Mouse (Mus musculus): Measurements from ENCODE around the gene 5730596B20Rik. TPM values are rescaled to one million over a fixed set of nuclear protein-coding genes. Genes with fewer than 3 reads are reported as not detected.

Gene 5730596B20Rik
- total RNA-seq, 4 experiments from 2014 or later = not detected

DNA sequence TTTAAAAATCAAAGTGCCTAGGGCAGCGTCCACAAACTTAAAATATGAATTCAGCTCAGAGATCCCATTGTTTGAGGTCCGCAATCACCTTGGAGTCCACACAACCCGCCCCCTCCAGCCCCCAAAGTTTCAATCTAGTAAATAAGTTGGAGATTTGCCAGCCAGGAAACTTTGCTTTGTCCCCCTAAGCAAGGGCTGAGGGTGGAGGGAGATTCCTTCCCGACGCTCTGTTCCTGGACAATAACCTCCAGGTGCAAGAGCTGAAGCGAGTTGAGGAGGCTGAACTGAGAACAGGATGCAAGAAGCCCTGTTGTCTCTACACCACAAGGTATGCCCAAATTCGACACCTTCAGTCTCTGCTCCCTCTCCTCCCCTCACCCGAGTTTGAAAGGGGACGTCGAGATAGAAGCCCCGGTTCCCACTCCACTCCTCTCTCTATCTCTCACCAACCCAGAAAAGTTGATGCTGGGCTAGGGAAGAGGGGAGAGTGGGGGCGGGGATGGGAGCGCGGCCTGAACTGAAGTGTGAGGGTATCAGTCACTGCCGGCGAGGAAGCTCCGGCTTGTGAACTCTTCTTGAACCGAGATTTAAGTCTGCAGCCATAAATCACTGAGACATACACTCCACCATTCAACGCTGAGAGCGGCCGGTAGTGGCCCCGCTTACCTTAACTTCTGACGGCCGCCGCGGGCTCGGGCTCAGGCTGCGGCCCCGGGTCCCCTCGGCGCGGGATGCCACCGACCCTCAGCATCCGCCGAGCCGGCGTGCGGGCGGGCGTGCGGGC, 2.1 kb upstream of the 5730596B20Rik start:
- no peak for DNase-seq (ENCODE audit: low spot score in 2 of 2)

DNA sequence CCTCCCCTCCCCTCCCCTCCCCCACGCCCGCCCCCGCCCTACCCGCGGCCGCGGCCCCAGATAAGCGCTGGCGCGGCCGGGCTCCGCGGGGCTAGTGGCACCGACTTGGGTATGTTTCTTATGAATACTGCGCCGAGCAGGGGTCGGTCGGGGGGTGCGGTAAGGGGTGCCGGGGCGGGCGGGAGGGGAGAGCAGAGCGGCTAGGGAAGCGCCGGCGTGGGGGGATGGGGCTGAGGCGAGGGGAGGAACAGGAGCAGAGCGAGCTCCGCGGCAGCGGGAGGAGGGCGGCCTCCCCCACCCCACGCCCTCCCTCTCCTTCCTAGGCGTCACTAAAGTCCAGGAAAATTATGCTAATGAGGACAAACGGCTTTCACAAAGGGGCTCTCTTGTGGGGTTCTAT, 1.4 kb upstream of the 5730596B20Rik start:
- DNase-seq (ENCODE audit: low spot score in 2 of 2) = no peak

DNA sequence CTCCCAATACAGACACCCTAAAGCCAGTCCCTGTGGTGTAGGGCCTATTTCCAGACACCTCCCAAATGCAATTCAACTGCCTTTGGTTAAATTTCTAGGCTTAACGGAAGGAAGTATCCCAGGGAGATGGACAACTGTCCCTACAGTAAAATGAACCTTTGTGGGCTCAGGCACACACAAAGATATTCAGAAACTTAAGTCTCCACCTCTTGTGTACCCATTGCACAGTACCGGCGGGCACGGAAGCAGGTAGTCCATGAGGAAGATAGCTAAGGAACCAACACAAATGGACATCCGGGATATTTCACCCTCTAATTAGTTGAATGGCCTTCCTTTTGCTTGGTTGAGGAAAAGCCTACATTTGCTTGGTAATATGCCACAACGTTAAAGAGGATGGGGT, 907 bp upstream of the 5730596B20Rik start:
- no peak for DNase-seq (ENCODE audit: low spot score in 2 of 2)

DNA sequence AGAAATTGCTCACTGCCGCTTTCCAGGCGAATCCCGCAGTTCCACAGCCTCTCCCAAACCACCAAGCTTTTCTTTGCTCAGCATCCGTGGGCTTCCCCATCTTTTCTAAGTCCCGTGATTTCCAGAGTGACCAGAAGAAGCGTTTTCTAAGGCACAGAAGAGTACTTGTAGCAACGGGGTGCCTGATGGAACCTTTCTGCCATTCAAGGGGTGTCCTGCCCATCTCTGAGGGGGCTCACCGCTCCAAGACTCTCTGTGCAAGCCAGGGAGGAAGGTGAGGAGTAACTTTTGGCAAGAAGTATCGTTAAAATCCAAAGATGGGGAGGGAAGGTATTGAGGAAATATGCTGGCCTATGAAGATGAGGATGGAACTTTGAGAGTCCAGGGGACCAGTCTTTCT, 508 bp downstream of the 5730596B20Rik start:
- DNase-seq (ENCODE audit: low spot score in 2 of 2) = no peak

DNA sequence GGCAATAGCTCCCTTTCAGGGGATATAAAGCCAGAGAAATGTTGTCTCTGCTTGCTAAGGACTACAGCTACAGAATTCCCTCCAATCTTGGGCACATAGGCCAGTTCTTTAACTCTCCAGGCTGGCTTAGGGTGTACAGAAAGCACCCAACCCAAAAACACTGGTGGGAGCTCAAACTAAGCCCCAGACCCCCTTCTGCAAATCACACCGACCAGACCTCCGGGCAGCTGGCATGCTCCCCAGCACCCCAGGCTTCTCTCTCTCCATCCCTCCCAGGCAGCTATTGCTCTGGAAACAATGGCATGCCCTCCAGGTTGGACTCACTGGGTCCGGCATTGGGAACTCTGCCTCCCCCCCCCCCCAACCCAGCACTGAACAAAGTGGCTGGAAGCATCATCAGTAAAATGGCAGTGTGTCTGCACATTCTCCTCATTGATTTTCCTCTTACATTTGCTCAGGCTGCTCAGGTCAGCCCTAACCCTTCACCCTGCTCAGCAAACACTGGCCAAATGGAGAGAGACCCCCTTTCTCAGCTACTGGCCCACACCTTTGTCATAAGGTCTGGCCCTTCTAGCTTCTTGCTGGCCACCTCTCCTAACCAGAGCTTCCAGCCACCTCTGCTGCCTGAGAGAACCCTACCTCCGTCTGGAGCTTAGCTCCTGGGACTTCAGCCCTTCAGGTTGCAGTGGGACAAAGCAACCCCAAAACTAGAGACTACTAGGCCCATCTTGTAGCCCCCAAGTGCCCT, 1.8 kb downstream of the 5730596B20Rik start:
- no peak for DNase-seq (ENCODE audit: low spot score in 2 of 2)

DNA sequence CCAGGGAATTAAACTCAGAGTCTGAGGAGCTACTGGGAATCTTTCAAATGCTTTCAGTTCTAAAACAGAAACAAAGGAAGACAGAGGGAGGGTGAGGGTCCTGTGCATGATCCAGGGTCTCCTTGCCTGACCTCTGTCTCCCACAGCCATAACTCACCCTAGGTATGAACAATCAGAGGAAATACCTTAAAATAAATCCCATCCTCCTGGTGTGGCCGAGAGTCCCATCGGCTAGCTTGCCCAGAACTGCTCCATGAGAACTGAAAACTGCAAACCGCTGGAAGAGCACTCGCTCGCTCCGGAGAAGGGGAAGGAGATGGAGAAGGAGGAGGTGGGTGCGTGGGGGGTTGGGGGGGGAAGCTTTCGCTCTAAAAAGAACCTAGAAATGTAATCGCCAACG, 2.4 kb downstream of the 5730596B20Rik start:
- DNase-seq (ENCODE audit: low spot score in 2 of 2) = no peak

DNA sequence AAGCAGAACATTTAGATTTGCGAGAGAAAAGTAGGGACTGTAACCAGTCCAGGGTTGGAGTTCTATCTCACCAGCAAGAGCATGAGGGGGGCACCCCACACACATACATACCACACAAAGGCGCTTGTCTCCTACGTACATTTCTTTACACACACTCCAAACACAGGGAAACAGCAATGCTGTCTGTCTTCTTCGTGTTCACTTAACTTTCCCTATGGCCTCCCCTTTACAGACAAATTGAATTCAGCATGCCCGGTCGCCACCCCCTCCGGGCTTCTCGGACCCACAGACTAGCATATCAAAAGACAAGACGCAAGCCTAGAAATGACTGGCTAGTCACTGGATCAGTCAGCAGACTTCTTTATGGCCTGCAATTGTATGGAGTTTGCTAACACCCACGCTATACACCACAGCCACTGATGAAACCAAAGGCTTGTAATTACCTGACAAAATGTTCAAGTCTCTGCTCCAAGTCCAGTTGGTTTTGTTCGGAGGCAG, 3.0 kb downstream of the 5730596B20Rik start:
- DNase-seq (ENCODE audit: low spot score in 2 of 2) = no peak

DNA sequence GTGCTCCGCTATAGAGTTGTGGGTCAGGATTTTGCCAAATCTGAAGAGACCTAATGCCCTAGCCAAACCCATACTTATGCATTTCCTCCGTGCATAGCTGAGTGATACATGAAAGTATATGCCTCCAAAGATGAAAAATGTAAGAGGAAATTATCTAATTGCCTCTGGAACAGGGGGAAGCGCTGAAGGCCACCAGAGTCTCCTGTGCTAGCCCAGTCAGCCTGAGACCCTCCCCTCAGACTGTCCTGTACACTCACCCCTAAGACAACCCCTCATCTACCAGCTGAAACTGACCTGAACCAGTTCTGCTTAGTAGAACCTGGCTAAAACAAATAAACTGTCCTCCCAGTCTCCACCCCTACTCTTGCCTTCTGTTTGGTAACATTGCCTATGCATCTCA, 3.4 kb downstream of the 5730596B20Rik start:
- no peak for DNase-seq (ENCODE audit: low spot score in 2 of 2)

DNA sequence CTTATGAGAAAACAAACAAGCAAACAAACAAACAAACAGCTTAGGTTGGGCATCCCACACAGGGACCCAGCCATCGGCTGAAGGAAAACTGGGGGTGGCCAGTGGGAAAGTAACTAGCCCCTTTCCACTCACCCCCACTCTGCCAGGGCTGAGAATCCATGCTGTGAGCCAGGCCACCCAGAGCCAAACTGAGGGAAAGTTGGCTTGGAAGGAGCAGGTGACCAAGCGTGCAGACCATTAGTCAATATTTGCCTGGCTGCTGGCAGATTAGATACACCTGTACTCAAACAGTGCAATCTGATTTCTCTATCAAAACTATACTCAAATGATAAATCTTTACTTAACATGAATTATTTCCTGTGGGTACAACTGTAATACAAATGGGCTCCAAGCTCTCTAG, 4.7 kb downstream of the 5730596B20Rik start:
- no peak for DNase-seq (ENCODE audit: low spot score in 2 of 2)

DNA sequence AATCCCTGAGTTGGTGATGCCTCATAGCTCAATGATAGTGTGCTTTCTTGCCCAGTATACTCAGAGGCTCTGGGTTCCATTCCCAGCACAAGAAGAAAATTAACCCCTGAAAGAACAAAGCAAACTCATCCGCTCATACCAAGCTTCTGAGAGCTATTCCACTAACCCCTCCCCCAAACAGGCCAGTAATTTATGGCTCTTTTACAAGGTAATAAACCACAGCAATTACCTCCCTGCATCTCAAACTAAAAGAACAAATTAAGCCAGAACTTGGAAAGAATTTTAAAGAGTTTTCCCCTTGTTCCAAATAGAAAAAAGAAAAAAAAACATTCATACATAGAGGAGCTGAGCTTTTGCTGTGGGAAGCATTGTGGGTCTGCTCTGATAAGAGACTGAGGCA, 5.5 kb downstream of the 5730596B20Rik start:
- no peak for DNase-seq (ENCODE audit: low spot score in 2 of 2)

DNA sequence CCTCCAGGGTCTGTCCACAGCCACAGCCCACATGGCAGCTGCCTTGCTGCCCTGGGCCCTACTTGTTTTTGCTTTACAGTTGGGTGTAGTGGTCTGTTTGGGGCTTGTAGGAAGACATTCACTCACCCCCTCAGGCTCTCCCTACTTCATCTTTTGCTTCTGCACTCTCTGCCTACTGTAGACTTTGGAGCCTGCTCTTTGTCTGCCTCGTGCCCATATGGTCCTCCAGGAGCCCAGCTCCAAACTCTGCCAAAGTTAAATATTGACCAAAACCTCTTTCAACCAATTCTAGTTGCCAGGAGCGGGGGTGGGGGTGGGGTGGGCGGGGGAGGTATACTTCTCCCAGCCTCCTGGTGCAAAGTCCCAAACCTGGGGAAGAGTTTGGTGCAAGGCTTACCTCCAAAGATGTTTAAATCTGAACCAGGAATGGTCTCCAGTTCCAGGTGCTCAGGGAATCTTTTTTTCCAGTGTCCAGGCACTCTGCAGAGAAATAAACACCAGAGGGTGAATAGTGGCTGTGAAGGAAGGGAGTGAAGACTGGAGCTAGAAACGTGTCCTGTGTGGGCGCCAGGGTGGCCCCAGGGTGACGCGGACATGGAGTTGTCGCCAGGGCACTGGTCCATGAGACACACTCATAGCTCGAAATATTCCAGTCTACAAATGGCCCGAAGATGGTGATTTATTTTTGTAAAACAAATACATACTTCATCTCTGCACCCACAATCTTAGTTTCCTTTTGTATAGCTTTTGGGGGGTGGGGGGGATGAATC, 6.2 kb downstream of the 5730596B20Rik start:
- DNase-seq (ENCODE audit: low spot score in 2 of 2) = no peak

DNA sequence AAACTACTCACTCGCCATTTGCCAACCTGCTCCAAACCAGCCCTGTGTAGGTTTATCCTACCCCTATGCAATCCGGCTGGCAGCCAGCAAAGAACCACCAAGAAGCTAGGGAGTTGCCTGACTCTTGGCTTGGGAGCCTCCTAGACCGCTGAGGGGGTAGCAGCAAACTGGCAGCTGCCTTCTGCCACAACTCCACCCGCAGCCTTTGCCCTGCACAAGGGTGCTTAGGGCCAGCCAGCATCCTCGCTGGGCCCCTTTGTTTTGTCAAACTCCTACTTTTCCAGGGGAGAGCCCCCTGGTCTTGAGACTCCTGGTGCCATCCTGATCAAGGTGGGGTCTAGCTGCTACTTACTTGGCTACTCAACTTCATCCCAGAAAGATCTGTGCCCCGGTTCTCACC, 7.4 kb downstream of the 5730596B20Rik start:
- DNase-seq (ENCODE audit: low spot score in 2 of 2) = no peak

DNA sequence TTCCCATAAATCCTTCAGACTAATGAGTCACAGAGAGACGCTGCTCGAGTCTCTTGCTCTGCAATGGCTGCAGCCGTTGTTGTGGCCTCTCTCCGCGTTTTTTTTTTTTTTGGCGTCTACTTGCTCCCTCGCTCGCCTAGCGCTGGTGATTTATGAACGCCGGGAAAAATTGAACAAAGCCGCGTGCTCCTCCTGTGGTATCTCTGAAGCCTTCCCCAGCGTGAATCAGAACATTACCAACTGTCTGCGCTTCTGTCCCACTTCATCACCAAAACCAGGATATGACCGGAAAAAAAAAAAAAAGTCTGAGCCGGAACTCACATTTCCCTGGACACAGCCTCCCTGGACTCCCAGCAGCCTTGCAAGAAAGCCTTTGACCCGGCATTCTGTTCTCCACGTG, 7.9 kb downstream of the 5730596B20Rik start:
- DNase-seq (ENCODE audit: low spot score in 2 of 2) = no peak

DNA sequence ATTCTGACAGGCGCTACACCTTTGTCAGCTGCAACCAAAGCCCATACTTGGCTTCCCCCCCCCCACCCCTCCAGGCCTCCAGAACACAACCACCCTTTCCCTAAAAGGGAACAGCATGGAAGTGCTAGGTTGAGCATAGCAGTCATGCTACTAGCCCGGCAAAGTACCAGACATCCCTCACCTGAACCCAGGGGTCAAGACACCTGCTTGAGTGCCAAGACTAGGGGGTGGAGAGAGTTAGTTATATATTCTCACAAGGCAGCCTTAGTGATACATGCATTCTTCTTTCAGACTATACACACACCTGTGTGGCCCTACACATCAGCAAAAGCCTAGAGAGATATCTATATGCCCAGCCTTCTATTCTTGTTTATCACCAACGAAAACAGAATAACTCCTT, 8.5 kb downstream of the 5730596B20Rik start:
- DNase-seq (ENCODE audit: low spot score in 2 of 2) = no peak

DNA sequence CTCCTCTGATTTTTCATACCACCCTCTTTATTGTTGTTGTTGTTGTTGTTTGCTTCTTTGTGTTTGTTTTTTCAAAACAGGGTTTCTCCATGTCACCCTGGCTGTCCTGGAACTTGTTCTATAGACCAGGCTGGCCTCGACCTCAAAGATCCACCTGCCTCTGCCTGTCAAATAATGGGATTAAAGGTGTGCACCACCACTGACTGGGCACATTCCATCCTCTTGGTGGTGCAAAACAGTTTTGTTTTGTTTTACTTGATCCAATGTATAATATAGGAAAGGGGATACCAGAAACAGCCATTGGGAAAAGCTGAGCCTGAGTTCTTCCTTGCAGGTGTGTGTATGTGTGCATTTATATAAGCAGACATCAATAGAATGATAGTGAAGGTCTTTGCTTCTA, 9.2 kb downstream of the 5730596B20Rik start:
- DNase-seq (ENCODE audit: low spot score in 2 of 2) = no peak

DNA sequence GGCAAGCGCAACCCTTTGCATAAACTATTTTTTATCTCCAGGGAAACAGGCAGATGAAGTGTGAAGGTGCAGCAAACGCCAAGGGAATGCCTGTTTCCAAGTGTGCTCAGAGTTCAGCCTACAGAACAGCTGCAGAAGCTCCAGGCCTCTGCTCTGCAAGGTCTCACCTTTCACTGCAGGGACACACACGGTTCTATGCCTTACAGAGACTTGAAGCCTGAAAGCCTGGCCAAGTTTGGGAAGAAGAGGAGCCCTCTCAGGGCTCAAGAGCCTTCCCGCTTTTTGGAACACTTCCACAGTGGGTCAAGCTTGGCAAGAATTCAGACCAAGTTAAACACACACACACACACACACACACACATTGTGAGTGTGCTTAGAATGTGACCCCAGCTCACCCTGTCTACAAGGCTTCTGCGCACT, 11.9 kb downstream of the 5730596B20Rik start:
- DNase-seq (ENCODE audit: low spot score in 2 of 2) = no peak

DNA sequence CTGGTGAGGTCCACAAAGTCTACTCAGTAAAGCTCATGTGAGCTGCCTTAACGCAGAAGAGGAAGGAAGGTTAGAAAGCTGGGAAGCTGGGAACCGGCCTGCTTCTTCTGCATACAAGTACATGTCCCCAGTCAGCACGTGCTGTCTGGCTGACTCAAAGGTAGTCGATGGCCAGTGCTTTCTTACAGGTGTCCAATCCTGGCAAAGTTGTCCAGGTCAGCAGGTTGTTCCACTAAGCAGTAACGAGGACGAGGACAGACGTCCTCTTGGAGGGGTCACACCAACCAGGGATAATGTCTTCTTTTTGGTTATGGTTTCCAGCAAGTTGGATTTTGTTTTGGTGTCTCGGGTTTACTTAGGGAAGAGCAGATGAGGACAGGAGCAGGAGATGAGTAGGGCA, 12.6 kb downstream of the 5730596B20Rik start:
- DNase-seq (ENCODE audit: low spot score in 2 of 2) = no peak

DNA sequence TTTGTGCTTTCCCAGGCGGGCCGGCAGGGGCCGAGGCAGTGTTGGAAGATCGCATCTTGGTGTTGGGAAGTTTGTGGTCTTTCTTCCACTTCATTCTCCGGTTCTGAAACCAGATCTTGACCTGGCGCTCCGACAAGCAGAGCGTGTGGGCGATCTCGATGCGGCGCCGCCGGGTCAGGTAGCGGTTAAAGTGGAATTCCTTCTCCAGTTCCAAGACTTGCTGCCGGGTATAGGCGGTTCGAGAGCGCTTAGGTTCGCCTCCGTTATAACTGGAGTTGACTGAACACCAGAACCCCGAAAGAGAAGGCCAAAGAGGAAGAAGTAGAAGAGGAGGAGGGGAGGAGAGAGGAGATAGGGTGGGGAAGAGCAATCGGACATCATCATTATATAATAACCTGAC, 13.1 kb downstream of the 5730596B20Rik start:
- no peak for DNase-seq (ENCODE audit: low spot score in 2 of 2)

DNA sequence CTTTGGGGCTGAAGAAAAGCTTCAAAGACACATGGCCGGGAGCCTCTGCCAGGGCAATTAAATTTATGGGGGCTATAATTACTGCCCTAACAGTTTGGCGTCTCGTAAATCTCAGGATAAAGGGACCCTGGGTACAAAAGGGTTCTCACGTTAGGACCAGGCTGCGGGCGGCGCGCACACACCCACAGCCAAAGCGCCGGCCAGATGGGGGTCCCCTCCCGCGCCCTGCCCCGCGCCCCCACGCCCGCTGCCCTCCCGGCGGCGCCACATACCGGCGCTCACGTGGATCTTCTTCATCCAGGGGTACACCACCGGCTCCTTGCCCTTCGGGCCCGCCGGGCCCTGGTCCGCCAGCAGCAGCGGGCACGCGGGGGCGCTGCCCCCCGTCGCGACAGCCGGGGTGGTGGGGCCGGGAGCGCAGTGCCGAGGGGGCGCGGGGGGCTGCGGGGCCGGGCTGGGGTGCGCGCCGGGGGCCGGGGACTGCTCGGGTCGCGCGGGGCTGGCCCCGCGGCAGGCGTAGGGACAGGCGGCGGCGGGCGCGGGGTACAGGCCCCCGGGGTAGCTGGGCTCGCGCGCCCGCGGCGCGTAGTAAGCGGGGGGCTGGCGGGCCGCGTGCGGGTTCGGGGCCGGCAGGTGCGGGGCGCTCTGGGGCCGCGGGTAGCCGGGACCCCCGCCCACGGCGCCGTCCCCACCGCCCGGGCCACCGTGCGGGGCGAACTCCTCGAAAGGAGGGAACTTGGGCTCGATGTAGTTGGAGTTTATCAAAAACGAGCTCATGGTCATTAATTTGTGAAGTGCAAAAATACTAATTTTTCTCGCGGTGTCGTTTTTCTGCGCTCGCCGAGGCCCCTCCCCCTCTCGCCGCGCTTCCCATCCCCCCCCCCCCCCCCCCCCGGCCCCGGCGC, 13.9 kb downstream of the 5730596B20Rik start, which contains the start of gene Hoxa4:
TSS of gene Hoxa4 (minus strand) at position 848 of the 905 bp plus-strand sequence.
- DNase-seq (ENCODE audit: low spot score in 2 of 2) = no peak

DNA sequence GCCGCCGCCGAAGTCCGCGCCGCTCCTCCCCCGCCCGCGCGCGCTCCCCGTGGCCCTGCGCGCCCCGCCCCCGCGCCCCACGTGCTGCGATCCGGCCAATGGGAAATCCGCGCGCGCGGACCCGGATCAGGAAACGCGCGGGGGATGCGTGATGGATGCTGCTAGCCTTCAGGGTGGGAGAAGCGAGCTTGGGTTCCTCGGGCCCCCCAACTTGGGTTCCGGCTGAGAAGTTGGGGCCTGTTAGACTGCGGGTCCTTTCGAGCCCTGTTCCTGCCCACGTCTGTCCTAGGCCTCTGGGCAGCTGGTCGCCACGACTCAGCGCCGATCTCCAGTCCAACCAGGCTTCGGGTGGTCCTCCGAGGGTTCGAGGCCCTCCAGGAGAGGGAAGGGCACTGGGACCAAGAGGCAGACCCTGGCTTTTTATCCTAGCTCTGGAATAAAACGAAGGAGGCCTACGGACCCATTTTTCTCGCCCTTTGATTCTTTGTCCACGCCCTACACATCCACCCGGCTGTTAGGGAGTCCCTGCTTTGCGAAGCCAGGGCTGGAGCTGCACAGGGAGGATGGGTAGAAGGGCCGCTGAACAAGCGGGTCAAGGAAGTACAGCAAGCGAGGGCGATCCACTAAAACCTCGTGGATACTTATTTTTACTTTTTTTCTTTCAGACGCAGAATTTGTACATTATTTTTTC, 14.7 kb downstream of the 5730596B20Rik start:
- DNase-seq (ENCODE audit: low spot score in 2 of 2) = no peak
